Mouse (Mus musculus) forebrain, embryonic 15.5 days (tissue): Measurements from ENCODE around the gene Vmn2r12. TPM values are rescaled to one million over a fixed set of nuclear protein-coding genes. Genes with fewer than 3 reads are reported as not detected.
"Not testable (repeated sequence)": the region's sequence is repeated elsewhere in the genome, so short reads cannot be mapped to it uniquely, and the experiment has no call there.

ENCODE experiments used
- ATAC-seq: fragments of 200-750 bp; cut with Nextera tagmentation; replicated peaks from 2 replicates; pipeline ENCODE4 v1.8.0; 2017; ENCODE audit warnings: mild to moderate bottlenecking, moderate TSS enrichment, moderate library complexity
- H3K27ac ChIP-seq: fragments of 300-500 bp; sonication (generic); replicated peaks from 2 replicates; pipeline ENCODE4 v1.5.1; 2015; ENCODE audit warnings: mild to moderate bottlenecking, inconsistent platforms
- H3K27me3 ChIP-seq: fragments of 300-500 bp; sonication (generic); 2 replicates; pipeline ENCODE4 v1.6.1; 2015; ENCODE audit warnings: inconsistent platforms
- H3K36me3 ChIP-seq: fragments of 300-500 bp; sonication (generic); 2 replicates; pipeline ENCODE4 v1.6.1; 2015; ENCODE audit warnings: mild to moderate bottlenecking, inconsistent platforms
- H3K4me1 ChIP-seq: fragments of 300-500 bp; sonication (generic); 2 replicates; pipeline ENCODE4 v1.6.1; 2015; ENCODE audit warnings: inconsistent platforms
- H3K4me2 ChIP-seq: fragments of 300-500 bp; sonication (generic); replicated peaks from 2 replicates; pipeline ENCODE4 v1.6.1; 2015; ENCODE audit warnings: mild to moderate bottlenecking, inconsistent platforms
- H3K4me3 ChIP-seq: fragments of 300-500 bp; sonication (generic); 2 replicates; pipeline ENCODE4 v1.5.1; 2015; ENCODE audit warnings: mild to moderate bottlenecking, inconsistent platforms
- H3K9ac ChIP-seq: fragments of 300-500 bp; sonication (generic); replicated peaks from 2 replicates; pipeline ENCODE4 v1.6.1; 2015; ENCODE audit warnings: mild to moderate bottlenecking, inconsistent platforms
- H3K9me3 ChIP-seq: fragments of 300-500 bp; sonication (generic); 2 replicates; pipeline ENCODE4 v1.6.1; 2016; ENCODE audit warnings: inconsistent platforms
- WGBS: fragments of 180-500 bp; shearing (Covaris S2); methylation state at CpG from one replicate; pipeline ENCODE4 v1.1.7; 2015; ENCODE audit warnings: mixed read lengths; 5-methylcytosine and 5-hydroxymethylcytosine counted together
- polyA plus RNA-seq: library from polyadenylated mRNA; unstranded; fragments of >200 nt; fragmentation: Nextera tagmentation; extraction: Ambion mirVana; gene quantifications from 2 replicates; pipeline ENCODE4 v1.2.1, GENCODE M21; 2015

Gene Vmn2r12
- not detected in 2 replicates for polyA plus RNA-seq

DNA sequence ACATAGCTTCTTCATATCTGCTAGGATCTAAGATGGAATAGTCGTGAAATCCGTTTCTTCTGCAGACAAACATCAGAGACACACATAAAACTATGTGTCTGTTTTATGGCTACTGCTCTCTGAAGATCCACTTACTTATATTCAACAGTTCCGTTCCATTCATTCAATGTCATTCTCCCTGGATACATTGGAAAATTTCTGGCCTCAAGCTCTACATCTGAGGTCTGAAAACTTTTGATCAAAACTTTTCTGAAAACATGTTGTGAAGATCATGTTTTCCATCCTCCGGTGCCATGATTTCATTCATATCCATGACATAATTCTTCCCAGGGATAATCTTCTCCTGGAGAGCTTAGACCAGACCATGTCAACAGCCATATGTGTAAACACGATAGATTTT is at the start of gene Vmn2r12:
Gene Vmn2r12 (minus strand): TSS at position 101 of the 400 bp plus-strand sequence.
- WGBS = 83% methylated on average over 5 of the region's 5 CpGs
- H3K4me1 ChIP-seq, H3K27me3 ChIP-seq, H3K4me3 ChIP-seq, H3K9ac ChIP-seq, H3K27ac ChIP-seq, H3K4me2 ChIP-seq, H3K36me3 ChIP-seq, ATAC-seq: not testable (repeated sequence)
- peaks cover 13% of the 10 kb centered on the region; the same call in 1 of the 2 replicates for H3K9me3 ChIP-seq

- Histone ChIP-seq H3K9ac (no peak overlapping the region), H3K27me3 (no peaks in the 10 kb centered on the region), H3K4me3 (no peak overlapping the region), H3K4me1 (no peaks in the 10 kb centered on the region), H3K4me2 (no peak overlapping the region), H3K36me3 (no peaks in the 10 kb centered on the region), H3K27ac (no peak overlapping the region), H3K9me3 (peaks cover 7% of the 10 kb centered on the region; the same call in 1 of the 2 replicates)
- no peak for ATAC-seq
- 91% methylated on average over 2 of the region's 2 CpGs for WGBS
Observed at GRCm38 (mm10) chr5:109139546-109139945, 41.8 kb upstream of the Vmn2r12 start.

GRCm38 (mm10) chr5:109136731-109137130 is 39.0 kb upstream of the Vmn2r12 start:
- Histone ChIP-seq H3K9me3 (peaks cover 15% of the 10 kb centered on the region; the same call in 1 of the 2 replicates), H3K36me3 (no peaks in the 10 kb centered on the region), H3K4me3 (no peak overlapping the region), H3K4me2 (no peak overlapping the region), H3K9ac (no peak overlapping the region), H3K27me3 (no peaks in the 10 kb centered on the region), H3K4me1 (no peaks in the 10 kb centered on the region), H3K27ac (no peak overlapping the region)
- no peak for ATAC-seq
- WGBS = 75% methylated on average over 2 of the region's 2 CpGs

GRCm38 (mm10) chr5:109096482-109096881 is 1.3 kb downstream of the Vmn2r12 start:
- H3K27me3 ChIP-seq, H3K36me3 ChIP-seq, H3K27ac ChIP-seq, H3K9ac ChIP-seq, H3K4me3 ChIP-seq, H3K4me1 ChIP-seq, H3K4me2 ChIP-seq, ATAC-seq: not testable (repeated sequence)
- peaks cover 13% of the 10 kb centered on the region; the same call in 1 of the 2 replicates for H3K9me3 ChIP-seq
- WGBS = 75% methylated on average over 3 of the region's 3 CpGs

DNA sequence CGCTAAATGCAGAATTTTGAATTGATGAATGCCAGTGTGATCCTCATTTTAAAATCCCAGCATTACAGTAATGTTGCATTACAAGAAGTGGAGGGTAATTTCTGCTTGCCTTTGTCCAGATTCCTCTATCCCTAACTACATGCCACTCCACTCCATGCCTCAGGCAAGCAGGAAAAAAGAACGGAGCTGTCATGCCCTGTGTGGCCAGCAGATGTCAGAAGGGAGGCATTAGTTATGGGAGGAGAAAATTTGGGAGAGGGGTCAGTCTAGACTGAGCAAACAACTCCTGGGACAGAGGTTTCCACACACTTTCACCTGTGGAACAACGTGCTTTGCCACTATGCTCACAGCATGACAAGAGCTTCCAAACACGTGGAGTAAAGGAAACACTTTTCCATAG is 25.7 kb downstream of the Vmn2r12 start:
- H3K36me3 ChIP-seq = not testable (repeated sequence)

GRCm38 (mm10) chr5:109059469-109059868 is 38.3 kb downstream of the Vmn2r12 start, which contains the start of gene Vmn2r11:
Gene Vmn2r11 (minus strand): TSS chr5:109059569.
- not testable (repeated sequence) for H3K27ac ChIP-seq, H3K4me3 ChIP-seq, H3K4me1 ChIP-seq, H3K4me2 ChIP-seq, ATAC-seq, H3K27me3 ChIP-seq, H3K9me3 ChIP-seq, H3K9ac ChIP-seq, H3K36me3 ChIP-seq
- 90% methylated on average over 3 of the region's 3 CpGs for WGBS

More for the DNA sequence above, 25.7 kb downstream of the Vmn2r12 start:
- H3K27me3 ChIP-seq, ATAC-seq, H3K4me1 ChIP-seq, H3K9me3 ChIP-seq, H3K27ac ChIP-seq, H3K4me3 ChIP-seq, H3K4me2 ChIP-seq, H3K9ac ChIP-seq: not testable (repeated sequence)
- WGBS = 49% methylated on average over 4 of the region's 4 CpGs

DNA sequence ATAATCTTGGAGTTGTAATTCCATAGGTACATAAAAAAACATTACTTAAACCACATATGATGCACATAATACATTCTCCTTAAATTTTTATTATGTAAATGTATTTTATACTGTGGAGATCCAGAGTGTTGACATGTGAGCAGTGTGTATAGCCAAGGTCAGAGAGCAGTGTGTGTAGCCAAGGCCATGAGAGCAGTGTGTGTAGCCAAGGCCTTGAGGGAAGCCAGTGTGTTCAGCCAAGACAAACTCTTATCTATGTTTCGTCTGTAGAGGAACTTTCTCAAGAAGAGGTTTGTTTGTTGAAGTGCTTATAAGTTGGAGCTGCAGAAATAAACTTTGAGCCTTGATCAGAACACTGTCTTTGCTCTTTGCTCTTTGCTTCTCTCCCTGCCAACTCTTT is 42.5 kb downstream of the Vmn2r12 start:
- Histone ChIP-seq H3K9ac (no peak overlapping the region), H3K4me1 (no peaks in the 10 kb centered on the region), H3K4me2 (no peak overlapping the region), H3K9me3 (0 out of 2 replicates have a peak, but pooled peaks cover 1% of the 10 kb centered on the region), H3K36me3 (no peaks in the 10 kb centered on the region), H3K27me3 (no peaks in the 10 kb centered on the region), H3K4me3 (no peak overlapping the region), H3K27ac (no peak overlapping the region)
- 74% methylated on average over 1 of the region's 1 CpGs for WGBS
- ATAC-seq = no peak

Other genes with a start within 250 kb of the Vmn2r12 start
- not detected in 2 replicates for gene Vmn2r9, start 245.3 kb downstream of the Vmn2r12 start, polyA plus RNA-seq
- not detected in 2 replicates for gene Vmn2r10, start 91.4 kb downstream of the Vmn2r12 start, polyA plus RNA-seq
- gene Vmn2r11, start 38.4 kb downstream of the Vmn2r12 start, polyA plus RNA-seq = not detected in 2 replicates
- not detected in 2 replicates for gene Vmn2r13, start 94.2 kb upstream of the Vmn2r12 start, polyA plus RNA-seq
- gene Vmn2r14, start 126.8 kb upstream of the Vmn2r12 start, polyA plus RNA-seq = not detected in 2 replicates
- not detected in 2 replicates for gene Vmn2r15, start 199.7 kb upstream of the Vmn2r12 start, polyA plus RNA-seq
- not detected in 2 replicates for gene Vmn2r16, start 232.2 kb upstream of the Vmn2r12 start, polyA plus RNA-seq